Mouse (Mus musculus): ENCODE data around the gene Eef1akmt4.

GRCm38 (mm10) chr16:20657661-20658060 lies 46.3 kb downstream of the Eef1akmt4 start:
- TF ChIP-seq POLR2A (IDR thresholded peaks at IDR 0.05; ENCODE audit: low read depth, low read length) (no peak), CTCF (IDR thresholded peaks at IDR 0.05; ENCODE audit: extremely low read depth, insufficient read depth, insufficient read length, insufficient replicate concordance) (no peak)
